Mouse (Mus musculus) bone marrow macrophage, adult 2 months (primary cell): ENCODE data around the gene Kcnj9.

Experiments
- CTCF ChIP-seq: IDR thresholded peaks from 2 replicates; pipeline ENCODE4 v1.5.1; 2012; ENCODE audit warnings: low read depth, mild to moderate bottlenecking, low read length, moderate library complexity
- POLR2A ChIP-seq: IDR thresholded peaks from 2 replicates; pipeline ENCODE4 v1.6.1; 2012; ENCODE audit warnings: mild to moderate bottlenecking, low read depth, low read length, borderline replicate concordance

DNA sequence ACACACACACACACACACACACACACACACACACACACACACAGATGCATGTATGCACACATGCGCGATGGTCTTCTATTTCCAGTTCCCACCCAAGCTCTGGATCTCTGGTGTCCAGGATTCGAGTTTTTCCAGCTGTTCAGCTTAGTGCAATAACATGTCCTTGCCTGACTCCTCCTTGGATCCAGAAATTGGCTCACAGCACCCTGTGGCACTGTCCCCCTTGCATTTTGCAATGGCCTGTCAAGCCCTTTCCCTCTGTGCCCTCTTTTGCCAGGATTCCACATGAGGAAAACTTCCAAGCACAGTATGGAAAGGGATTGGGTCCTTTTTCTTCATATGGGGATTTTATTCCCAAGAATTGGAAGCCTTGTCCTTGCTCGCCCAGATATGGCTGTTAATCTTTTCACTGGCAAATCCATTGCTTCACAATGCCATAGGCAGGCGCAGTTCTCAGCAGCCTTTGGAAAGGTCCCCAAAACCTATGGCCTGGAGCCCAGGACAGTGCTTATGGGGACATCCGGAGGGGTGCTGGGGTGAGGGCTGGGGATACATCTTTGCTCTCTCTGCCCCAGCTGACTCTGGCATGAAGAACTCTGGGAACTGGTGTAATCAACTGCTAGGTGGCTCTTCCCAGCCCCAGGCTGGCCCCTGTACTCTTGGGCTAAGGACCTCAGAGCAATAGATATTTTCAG lies 32.2 kb downstream of the Kcnj9 start:
- TF ChIP-seq CTCF = no peak
- TF ChIP-seq POLR2A = no peak
